Mouse (Mus musculus): ENCODE results near the gene Angptl8. TPM values are rescaled to one million over a fixed set of nuclear protein-coding genes. Genes with fewer than 3 reads are reported as not detected.

Angptl8 gene
- total RNA-seq, 2 experiments from 2014 or later, result not detected

- no peak overlapping the region for H3K4me3 ChIP-seq
- TF ChIP-seq CTCF (IDR thresholded peaks at IDR 0.05), result no peak
- intact Hi-C loops (cut with DNase I), result no loop called here
- DNase-seq, result no peak
- H3K27ac ChIP-seq, result peak overlapping the region; percentile 88
Measured at GRCm38 (mm10) chr9:21843086-21843485, 7.8 kb downstream of the Angptl8 start.

GRCm38 (mm10) chr9:21845381-21846080 is 10.2 kb downstream of the Angptl8 start:
- intact Hi-C loops (cut with DNase I), result no loop called here
- TF ChIP-seq CTCF (IDR thresholded peaks at IDR 0.05), result no peak
- Histone ChIP-seq H3K4me3 (0 out of 2 replicates have a peak overlapping the region, but pooled peaks have one; percentile 13), H3K27ac (peak overlapping the region; percentile 88)
- no peak for DNase-seq

- peak overlapping the region; percentile 88 for H3K27ac ChIP-seq
- intact Hi-C loops (cut with DNase I), result no loop called here
- H3K4me3 ChIP-seq, result peak overlapping the region; percentile 59
- TF ChIP-seq CTCF (IDR thresholded peaks at IDR 0.05), result no peak
- peak; percentile 77 for DNase-seq
Measured at GRCm38 (mm10) chr9:21846755-21847341, 11.5 kb downstream of the Angptl8 start.

- peak overlapping the region; percentile 59 for H3K4me3 ChIP-seq
- H3K27ac ChIP-seq, result peak overlapping the region; percentile 88
- TF ChIP-seq CTCF (IDR thresholded peaks at IDR 0.05), result no peak
- no peak for DNase-seq
- intact Hi-C loops (cut with DNase I), result no loop called here
Measured at GRCm38 (mm10) chr9:21847425-21847824, 12.1 kb downstream of the Angptl8 start.

GRCm38 (mm10) chr9:21847926-21848325 is 12.6 kb downstream of the Angptl8 start:
- no peak for TF ChIP-seq CTCF (IDR thresholded peaks at IDR 0.05)
- H3K4me3 ChIP-seq, result peak overlapping the region; percentile 59
- peak overlapping the region; percentile 88 for H3K27ac ChIP-seq
- intact Hi-C loops (cut with DNase I), result no loop called here
- DNase-seq, result no peak

GRCm38 (mm10) chr9:21849691-21850677 is 14.7 kb downstream of the Angptl8 start:
- no peak for DNase-seq
- no peak for TF ChIP-seq CTCF (IDR thresholded peaks at IDR 0.05)
- H3K4me3 ChIP-seq, result peak overlapping the region; percentile 90
- H3K27ac ChIP-seq, result peak overlapping the region; percentile 89
- intact Hi-C loops (cut with DNase I), result no loop called here

GRCm38 (mm10) chr9:21851084-21851483 is 15.8 kb downstream of the Angptl8 start:
- Histone ChIP-seq H3K4me3 (peak overlapping the region; percentile 90), H3K27ac (peak overlapping the region; percentile 89)
- TF ChIP-seq CTCF (IDR thresholded peaks at IDR 0.05), result no peak
- intact Hi-C loops (cut with DNase I), result no loop called here
- no peak for DNase-seq

GRCm38 (mm10) chr9:21852128-21853091 is 17.1 kb downstream of the Angptl8 start, which contains the start of gene Dock6:
Gene Dock6 (minus strand): TSS chr9:21852635.
- Histone ChIP-seq H3K4me3 (peak within 1 kb of the TSS; percentile 90), H3K27ac (peak within 1 kb of the TSS; percentile 89)
- peak; percentile 89 for DNase-seq
- intact Hi-C loops (cut with DNase I), result no loop called here
- TF ChIP-seq CTCF (IDR thresholded peaks at IDR 0.05), result no peak

GRCm38 (mm10) chr9:21853961-21854360 is 18.7 kb downstream of the Angptl8 start:
- no peak overlapping the region for H3K4me3 ChIP-seq
- TF ChIP-seq CTCF (IDR thresholded peaks at IDR 0.05), result no peak
- peak; percentile 12 for DNase-seq
- intact Hi-C loops (cut with DNase I), result no loop called here
- no peak overlapping the region for H3K27ac ChIP-seq

- Histone ChIP-seq H3K4me3 (no peak overlapping the region), H3K27ac (no peak overlapping the region)
- intact Hi-C loops (cut with DNase I), result no loop called here
- DNase-seq, result peak; percentile 16
- no peak for TF ChIP-seq CTCF (IDR thresholded peaks at IDR 0.05)
Measured at GRCm38 (mm10) chr9:21854894-21855293, 19.6 kb downstream of the Angptl8 start.

- no peak overlapping the region for H3K4me3 ChIP-seq
- intact Hi-C loops (cut with DNase I), result no loop called here
- no peak for DNase-seq
- no peak for TF ChIP-seq CTCF (IDR thresholded peaks at IDR 0.05)
- peak overlapping the region; percentile 74 for H3K27ac ChIP-seq
Measured at GRCm38 (mm10) chr9:21857501-21857900, 22.2 kb downstream of the Angptl8 start.
